Mouse (Mus musculus): ENCODE results near the gene Best3. TPM values are rescaled to one million over a fixed set of nuclear protein-coding genes. Genes with fewer than 3 reads are reported as not detected.

Gene Best3
- polyA plus RNA-seq, 1 experiment from 2014 or later, result 0.50 TPM

DNA sequence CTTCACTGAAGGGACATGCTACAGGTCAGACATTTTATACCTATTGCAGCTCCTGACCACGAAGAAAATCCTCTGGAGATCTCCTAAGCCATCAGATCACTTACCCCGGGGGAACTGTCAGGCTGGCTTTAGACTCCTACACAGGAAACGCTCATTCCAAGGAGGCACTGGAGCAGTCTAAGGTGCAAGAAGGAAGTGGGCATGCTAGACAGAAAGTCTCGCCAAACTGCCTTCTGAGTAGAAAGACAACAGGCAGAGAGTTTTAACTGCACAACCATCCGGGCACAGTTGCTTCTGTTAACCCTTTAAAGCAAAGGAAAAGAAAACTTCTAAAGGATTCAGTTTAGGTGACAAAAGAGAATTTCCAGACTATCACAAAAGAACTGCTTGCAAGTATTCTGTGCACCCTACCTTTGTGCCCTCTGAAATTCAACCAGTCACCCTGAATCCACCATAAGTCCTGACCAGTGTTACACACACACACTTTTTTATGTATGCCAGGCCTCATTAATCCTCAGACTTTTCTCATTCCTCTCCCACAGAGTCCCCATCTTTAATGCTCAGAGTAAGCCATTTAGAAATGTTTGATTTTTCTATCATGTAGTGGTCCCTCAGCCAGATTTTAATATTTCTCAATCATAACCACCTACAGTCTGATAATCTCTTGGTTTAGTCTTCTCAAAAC is 28.1 kb upstream of the Best3 start:
- Histone ChIP-seq H3K4me1 (replicated peaks) (no peaks in the 10 kb centered on the region; the same call in 1 of the 2 replicates), H3K4me3 (no peak overlapping the region), H3K27me3 (replicated peaks) (no peaks in the 10 kb centered on the region), H3K4me2 (no peak overlapping the region), H3K36me3 (0 out of 2 replicates have a peak, but pooled peaks cover 2% of the 10 kb centered on the region), H3K27ac (ENCODE audit: poor library complexity, severe bottlenecking) (no peak overlapping the region), H3K9ac (no peak overlapping the region), H3K9me3 (replicated peaks) (peaks cover 4% of the 10 kb centered on the region; the same call in 1 of the 2 replicates)
- WGBS, result 43% methylated on average over 5 of the region's 5 CpGs
- ATAC-seq (ENCODE audit: insufficient number of reproducible peaks, low FRiP score), result no peak

- no peaks in the 10 kb centered on the region; the same call in 1 of the 2 replicates for H3K9me3 ChIP-seq (replicated peaks)
Measured at GRCm38 (mm10) chr10:116962152-116962551, 24.0 kb upstream of the Best3 start.

DNA sequence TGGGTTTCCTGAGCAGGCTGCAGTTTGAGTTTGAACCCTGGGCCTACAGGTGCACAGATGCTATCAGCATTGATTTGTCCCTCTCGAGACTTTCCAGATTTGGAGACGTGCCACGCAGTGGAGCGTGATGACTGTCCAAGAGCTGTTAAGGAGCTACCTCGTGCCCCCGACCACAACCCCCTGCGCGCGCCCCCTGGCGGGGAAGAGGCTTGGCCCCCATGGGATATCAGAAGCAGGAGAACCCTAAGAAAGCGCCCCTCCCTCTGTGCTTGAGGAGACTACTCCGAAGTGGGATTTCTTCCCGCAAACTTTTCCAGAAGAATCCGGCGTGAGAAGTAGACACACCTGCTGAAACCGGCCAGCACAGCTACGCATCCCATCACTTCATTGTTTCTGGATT is 23.3 kb upstream of the Best3 start:
- H3K4me2 ChIP-seq, result no peak overlapping the region
- H3K36me3 ChIP-seq, result no peaks in the 10 kb centered on the region
- no peak overlapping the region for H3K27ac ChIP-seq (ENCODE audit: poor library complexity, severe bottlenecking)
- H3K27me3 ChIP-seq (replicated peaks), result no peaks in the 10 kb centered on the region
- no peak for ATAC-seq (ENCODE audit: insufficient number of reproducible peaks, low FRiP score)
- peaks cover 15% of the 10 kb centered on the region for H3K4me1 ChIP-seq (replicated peaks)
- H3K9ac ChIP-seq, result no peak overlapping the region
- no peaks in the 10 kb centered on the region; the same call in 1 of the 2 replicates for H3K9me3 ChIP-seq (replicated peaks)
- 50% methylated on average over 17 of the region's 17 CpGs for WGBS
- H3K4me3 ChIP-seq, result no peak overlapping the region

More at GRCm38 (mm10) chr10:116962152-116962551, 24.0 kb upstream of the Best3 start:
- no peak for ATAC-seq (ENCODE audit: insufficient number of reproducible peaks, low FRiP score)
- 77% methylated on average over 14 of the region's 14 CpGs for WGBS
- H3K27me3 ChIP-seq (replicated peaks), result no peaks in the 10 kb centered on the region
- H3K27ac ChIP-seq (ENCODE audit: poor library complexity, severe bottlenecking), result no peak overlapping the region
- H3K9ac ChIP-seq, result no peak overlapping the region
- no peak overlapping the region for H3K4me2 ChIP-seq
- peaks cover 15% of the 10 kb centered on the region for H3K4me1 ChIP-seq (replicated peaks)
- no peak overlapping the region for H3K4me3 ChIP-seq
- H3K36me3 ChIP-seq, result no peaks in the 10 kb centered on the region

DNA sequence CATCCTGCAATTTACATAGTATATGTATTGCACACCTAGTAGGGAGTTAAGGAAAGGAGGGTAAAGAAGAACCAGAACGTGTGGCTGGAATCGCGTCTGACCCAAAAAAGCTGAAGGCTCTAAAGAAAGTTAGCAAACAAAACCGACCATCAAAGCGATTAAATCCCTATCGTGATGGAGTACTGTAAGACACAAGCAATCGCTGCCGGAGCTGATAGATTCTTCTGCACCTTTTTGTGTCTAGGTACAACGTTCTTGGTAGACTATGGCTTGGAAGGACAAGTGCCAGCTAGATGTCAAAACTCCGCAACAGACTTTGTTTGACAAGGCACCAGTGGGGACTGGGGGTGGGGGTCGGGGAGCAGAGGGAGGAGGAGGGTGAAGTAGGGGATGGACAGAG is 22.0 kb upstream of the Best3 start:
- H3K36me3 ChIP-seq, result no peaks in the 10 kb centered on the region
- no peak overlapping the region for H3K27ac ChIP-seq (ENCODE audit: poor library complexity, severe bottlenecking)
- no peak for ATAC-seq (ENCODE audit: insufficient number of reproducible peaks, low FRiP score)
- no peaks in the 10 kb centered on the region; the same call in 1 of the 2 replicates for H3K9me3 ChIP-seq (replicated peaks)
- peaks cover 15% of the 10 kb centered on the region for H3K4me1 ChIP-seq (replicated peaks)
- H3K4me2 ChIP-seq, result no peak overlapping the region
- H3K4me3 ChIP-seq, result no peak overlapping the region
- no peak overlapping the region for H3K9ac ChIP-seq
- no peaks in the 10 kb centered on the region for H3K27me3 ChIP-seq (replicated peaks)
- 68% methylated on average over 11 of the region's 11 CpGs for WGBS

DNA sequence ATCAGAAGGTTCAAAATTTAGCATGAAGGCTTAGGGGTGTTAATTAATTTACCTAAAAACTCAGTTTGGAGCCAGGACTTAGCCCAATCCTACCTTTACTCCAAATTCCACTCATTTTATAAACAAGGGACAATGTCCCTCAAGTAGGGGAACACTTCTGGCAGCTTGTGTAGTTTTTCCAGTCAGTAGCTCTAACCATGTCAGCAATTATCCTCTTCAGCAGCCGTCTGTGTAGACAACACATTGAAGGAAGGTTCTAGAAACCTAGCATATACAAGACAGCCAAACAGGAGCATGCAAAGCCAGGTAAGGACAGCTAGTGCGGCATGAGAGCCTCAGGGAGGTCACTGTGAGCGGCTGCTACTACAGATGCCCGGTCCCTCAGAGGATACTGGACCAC is 21.5 kb upstream of the Best3 start:
- Histone ChIP-seq H3K4me1 (replicated peaks) (peaks cover 15% of the 10 kb centered on the region), H3K9ac (no peak overlapping the region), H3K4me3 (no peak overlapping the region), H3K27ac (ENCODE audit: poor library complexity, severe bottlenecking) (no peak overlapping the region), H3K36me3 (no peaks in the 10 kb centered on the region), H3K9me3 (replicated peaks) (no peaks in the 10 kb centered on the region; the same call in 1 of the 2 replicates), H3K27me3 (replicated peaks) (no peaks in the 10 kb centered on the region), H3K4me2 (no peak overlapping the region)
- no peak for ATAC-seq (ENCODE audit: insufficient number of reproducible peaks, low FRiP score)
- 71% methylated on average over 4 of the region's 4 CpGs for WGBS

GRCm38 (mm10) chr10:116965297-116965696 is 20.8 kb upstream of the Best3 start:
- no peak overlapping the region for H3K27ac ChIP-seq (ENCODE audit: poor library complexity, severe bottlenecking)
- no peaks in the 10 kb centered on the region for H3K27me3 ChIP-seq (replicated peaks)
- ATAC-seq (ENCODE audit: insufficient number of reproducible peaks, low FRiP score), result no peak
- H3K9me3 ChIP-seq (replicated peaks), result no peaks in the 10 kb centered on the region; the same call in 1 of the 2 replicates
- H3K36me3 ChIP-seq, result no peaks in the 10 kb centered on the region
- no peak overlapping the region for H3K4me3 ChIP-seq
- H3K9ac ChIP-seq, result no peak overlapping the region
- 41% methylated on average over 5 of the region's 5 CpGs for WGBS
- peaks cover 15% of the 10 kb centered on the region for H3K4me1 ChIP-seq (replicated peaks)
- H3K4me2 ChIP-seq, result 0 out of 2 replicates have a peak overlapping the region, but pooled peaks have one; percentile 14

GRCm38 (mm10) chr10:116966065-116966464 is 20.0 kb upstream of the Best3 start:
- Histone ChIP-seq H3K27ac (ENCODE audit: poor library complexity, severe bottlenecking) (no peak overlapping the region), H3K4me2 (no peak overlapping the region), H3K27me3 (replicated peaks) (no peaks in the 10 kb centered on the region), H3K9ac (no peak overlapping the region), H3K4me3 (no peak overlapping the region), H3K36me3 (no peaks in the 10 kb centered on the region), H3K9me3 (replicated peaks) (no peaks in the 10 kb centered on the region; the same call in 1 of the 2 replicates), H3K4me1 (replicated peaks) (peaks cover 15% of the 10 kb centered on the region)
- ATAC-seq (ENCODE audit: insufficient number of reproducible peaks, low FRiP score), result no peak
- 65% methylated on average over 6 of the region's 6 CpGs for WGBS

GRCm38 (mm10) chr10:116968741-116969140 is 17.4 kb upstream of the Best3 start:
- Histone ChIP-seq H3K9me3 (replicated peaks) (no peaks in the 10 kb centered on the region), H3K4me1 (replicated peaks) (peaks cover 15% of the 10 kb centered on the region), H3K27ac (ENCODE audit: poor library complexity, severe bottlenecking) (no peak overlapping the region), H3K27me3 (replicated peaks) (no peaks in the 10 kb centered on the region), H3K4me2 (no peak overlapping the region), H3K4me3 (no peak overlapping the region), H3K36me3 (no peaks in the 10 kb centered on the region), H3K9ac (no peak overlapping the region)
- WGBS, result 81% methylated on average over 4 of the region's 4 CpGs
- no peak for ATAC-seq (ENCODE audit: insufficient number of reproducible peaks, low FRiP score)

DNA sequence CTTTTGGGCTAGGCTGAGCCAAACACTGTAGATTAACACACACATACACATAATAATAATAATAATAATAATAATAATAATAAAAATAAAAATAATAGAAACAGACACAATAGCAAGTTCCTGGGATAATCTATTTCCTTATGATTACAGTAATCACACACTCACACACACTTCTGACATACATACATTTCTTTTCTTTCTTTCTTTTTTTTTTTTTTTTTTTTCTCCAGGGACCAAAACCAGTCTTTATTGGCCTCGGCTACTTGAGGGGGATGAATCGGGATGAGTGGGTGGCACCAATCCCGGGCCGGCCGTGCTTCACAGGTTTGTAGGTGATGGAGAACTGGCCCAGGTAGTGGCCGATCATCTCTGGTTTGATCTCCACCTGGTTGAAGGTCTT is 13.6 kb upstream of the Best3 start, which contains the start of gene Gm10271:
Gene Gm10271, minus strand, starts transcription at position 101 of the 400 bp plus-strand sequence.
- Histone ChIP-seq H3K27me3 (replicated peaks) (no peaks in the 10 kb centered on the region), H3K4me3 (no peak within 1 kb of the TSS), H3K9me3 (replicated peaks) (no peaks in the 10 kb centered on the region), H3K36me3 (no peaks in the 10 kb centered on the region), H3K9ac (no peak within 1 kb of the TSS), H3K27ac (ENCODE audit: poor library complexity, severe bottlenecking) (no peak within 1 kb of the TSS), H3K4me2 (no peak within 1 kb of the TSS), H3K4me1 (replicated peaks) (no peaks in the 10 kb centered on the region)
- 94% methylated on average over 6 of the region's 6 CpGs for WGBS
- no peak for ATAC-seq (ENCODE audit: insufficient number of reproducible peaks, low FRiP score)

DNA sequence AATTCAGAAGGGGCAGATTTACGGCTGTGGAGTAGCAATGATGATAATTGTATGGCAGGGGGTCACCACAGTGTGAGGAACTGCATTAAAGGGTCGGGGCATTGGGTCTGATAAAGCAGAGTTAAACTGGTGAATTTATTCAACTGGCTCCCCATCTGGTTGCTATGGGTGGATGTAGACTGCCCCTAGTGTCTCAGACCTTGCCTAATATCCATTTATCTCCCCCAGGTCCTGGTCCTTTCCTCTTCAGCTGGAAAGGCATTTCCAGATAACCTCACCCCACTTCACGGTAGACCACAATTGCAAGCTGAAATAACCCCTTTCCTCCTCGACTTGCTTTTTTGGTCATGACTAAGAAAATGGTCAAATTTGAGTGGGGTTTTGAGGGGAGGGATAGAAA is 8.7 kb upstream of the Best3 start:
- H3K36me3 ChIP-seq, result no peaks in the 10 kb centered on the region
- H3K9me3 ChIP-seq (replicated peaks), result no peaks in the 10 kb centered on the region
- WGBS, result 38% methylated on average over 4 of the region's 4 CpGs
- H3K4me3 ChIP-seq, result no peak overlapping the region
- no peak for ATAC-seq (ENCODE audit: insufficient number of reproducible peaks, low FRiP score)
- H3K4me2 ChIP-seq, result no peak overlapping the region
- H3K27me3 ChIP-seq (replicated peaks), result no peaks in the 10 kb centered on the region
- no peaks in the 10 kb centered on the region for H3K4me1 ChIP-seq (replicated peaks)
- no peak overlapping the region for H3K27ac ChIP-seq (ENCODE audit: poor library complexity, severe bottlenecking)
- no peak overlapping the region for H3K9ac ChIP-seq

- WGBS, result 64% methylated on average over 2 of the region's 2 CpGs
- no peak for ATAC-seq (ENCODE audit: insufficient number of reproducible peaks, low FRiP score)
- no peak overlapping the region for H3K4me3 ChIP-seq
Measured at GRCm38 (mm10) chr10:116977858-116978257, 8.3 kb upstream of the Best3 start.

GRCm38 (mm10) chr10:116978841-116979240 is 7.3 kb upstream of the Best3 start:
- H3K4me2 ChIP-seq, result no peak overlapping the region
- no peaks in the 10 kb centered on the region for H3K36me3 ChIP-seq
- H3K27ac ChIP-seq (ENCODE audit: poor library complexity, severe bottlenecking), result no peak overlapping the region
- H3K9me3 ChIP-seq (replicated peaks), result no peaks in the 10 kb centered on the region
- no peaks in the 10 kb centered on the region for H3K27me3 ChIP-seq (replicated peaks)
- 81% methylated on average over 9 of the region's 9 CpGs for WGBS
- no peak for ATAC-seq (ENCODE audit: insufficient number of reproducible peaks, low FRiP score)
- no peak overlapping the region for H3K4me3 ChIP-seq
- no peak overlapping the region for H3K9ac ChIP-seq
- H3K4me1 ChIP-seq (replicated peaks), result no peaks in the 10 kb centered on the region

More at GRCm38 (mm10) chr10:116977858-116978257, 8.3 kb upstream of the Best3 start:
- H3K36me3 ChIP-seq, result no peaks in the 10 kb centered on the region
- H3K27me3 ChIP-seq (replicated peaks), result no peaks in the 10 kb centered on the region
- H3K9me3 ChIP-seq (replicated peaks), result no peaks in the 10 kb centered on the region
- H3K27ac ChIP-seq (ENCODE audit: poor library complexity, severe bottlenecking), result no peak overlapping the region
- no peak overlapping the region for H3K9ac ChIP-seq
- H3K4me2 ChIP-seq, result no peak overlapping the region
- no peaks in the 10 kb centered on the region for H3K4me1 ChIP-seq (replicated peaks)

Data from heart, embryonic 12.5 days (tissue).